Mouse (Mus musculus) E14TG2a.4 (cell line): ENCODE results near the gene Sdk1.

Source experiments
- CTCF ChIP-seq: conservative IDR thresholded peaks from 2 replicates; pipeline ENCODE4 v1.5.1; 2014; ENCODE audit warnings: low read length
- NANOG ChIP-seq: IDR thresholded peaks from 2 replicates; pipeline ENCODE4 v1.6.1; 2014; ENCODE audit warnings: borderline replicate concordance, low read length, mixed read lengths
- POU5F1 ChIP-seq: IDR thresholded peaks from 2 replicates; pipeline ENCODE4 v1.6.1; 2014; ENCODE audit warnings: low read length, borderline replicate concordance

DNA sequence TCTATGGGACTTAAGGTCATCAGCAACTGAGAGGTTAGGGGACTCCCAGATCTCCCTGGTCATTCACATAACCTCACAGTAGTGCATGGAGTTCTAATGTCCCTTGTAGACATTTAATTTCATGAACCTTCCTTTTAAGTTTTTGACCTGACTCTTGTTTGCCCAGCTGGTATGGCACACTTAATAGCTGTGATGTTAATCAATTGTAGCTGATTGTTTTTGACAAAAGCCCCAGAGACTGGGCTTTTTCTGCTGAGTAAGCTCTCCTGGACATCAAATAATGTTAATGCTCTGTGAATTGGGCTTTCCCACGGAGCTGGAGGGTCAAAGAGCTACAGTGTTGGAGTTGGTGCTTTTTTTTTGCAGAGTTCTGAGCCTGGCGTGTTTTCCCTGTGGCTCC, 121.4 kb downstream of the Sdk1 start:
- TF ChIP-seq CTCF: no peak
- TF ChIP-seq POU5F1: no peak
- TF ChIP-seq NANOG: no peak
